Comparison of ENCODE assay signal across 1 mouse cellular context in the genomic region with DNA sequence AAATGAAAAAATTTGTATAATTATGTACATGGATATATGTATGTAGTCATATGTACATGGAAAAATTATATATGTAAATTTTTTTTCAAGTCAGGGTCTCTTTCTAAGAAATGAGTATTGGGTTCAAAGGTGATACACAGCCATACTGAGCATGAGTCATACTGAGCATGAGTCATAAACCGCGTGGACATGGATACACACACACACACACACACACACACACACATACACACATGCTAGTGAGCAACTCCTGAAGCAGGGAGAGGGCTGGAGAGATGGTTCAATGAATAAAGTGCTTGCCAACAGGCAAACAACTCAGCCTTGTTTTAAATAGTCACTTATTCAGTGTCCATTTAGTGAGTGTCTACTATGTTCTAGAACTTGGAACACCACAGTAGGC.
A peak's percentile ranks its signal among the peaks of the same experiment; 100 is the strongest.
TF ChIP-seq lines count a peak whose summit lies in the region.

No protein-coding gene starts in this region.

TF ChIP-seq in CH12.LX, 34 proteins besides CTCF, POLR2A, EP300 and RAD21:
- TF ChIP-seq KAT2A (IDR thresholded peaks at IDR 0.05; ENCODE audit: insufficient replicate concordance, low read length) (no peak), CHD1 (IDR thresholded peaks at IDR 0.05; ENCODE audit: low read depth, low read length) (no peak), MAX (IDR thresholded peaks at IDR 0.05; ENCODE audit: low read length) (no peak), JUND (conservative IDR thresholded peaks at IDR 0.05; ENCODE audit: low read depth, low read length) (peak; percentile 72), ETS1 (conservative IDR thresholded peaks at IDR 0.05; ENCODE audit: low read depth, low read length) (peak; percentile 38; the same call in 1 of the 2 replicates), SMC3 (IDR thresholded peaks at IDR 0.05; ENCODE audit: low read depth, low read length) (no peak), ZC3H11A (IDR thresholded peaks at IDR 0.05; ENCODE audit: low read depth, low read length) (no peak), MEF2A (IDR thresholded peaks at IDR 0.05; ENCODE audit: borderline replicate concordance, low read depth, low read length) (no peak), POLR2AphosphoS2 (IDR thresholded peaks at IDR 0.05; ENCODE audit: low read depth, low read length) (no peak), IRF4 (IDR thresholded peaks at IDR 0.05; ENCODE audit: low read depth, low read length) (peak; percentile 70; the same call in 1 of the 2 replicates), NELFE (IDR thresholded peaks at IDR 0.05; ENCODE audit: low read depth, low read length) (no peak), JUN (IDR thresholded peaks at IDR 0.05; ENCODE audit: insufficient read depth, low read depth, low read length) (peak; percentile 68), BHLHE40 (IDR thresholded peaks at IDR 0.05; ENCODE audit: low read depth, low read length) (0 out of 2 replicates have a peak, but pooled peaks have one; percentile 11), UBTF (IDR thresholded peaks at IDR 0.05; ENCODE audit: low read depth, low read length) (no peak)
TF ChIP-seq in CH12.LX: peak in this region for 5.
